Mouse (Mus musculus): ENCODE measurements around the gene Hirip3. TPM values are rescaled to one million over a fixed set of nuclear protein-coding genes. Genes with fewer than 3 reads are reported as not detected.

Hirip3 gene
- 29.1 and 33.5 TPM in 2 replicates for polyA plus RNA-seq (2016; fragmentation: Nextera tagmentation; extraction: Ambion mirVana)

DNA sequence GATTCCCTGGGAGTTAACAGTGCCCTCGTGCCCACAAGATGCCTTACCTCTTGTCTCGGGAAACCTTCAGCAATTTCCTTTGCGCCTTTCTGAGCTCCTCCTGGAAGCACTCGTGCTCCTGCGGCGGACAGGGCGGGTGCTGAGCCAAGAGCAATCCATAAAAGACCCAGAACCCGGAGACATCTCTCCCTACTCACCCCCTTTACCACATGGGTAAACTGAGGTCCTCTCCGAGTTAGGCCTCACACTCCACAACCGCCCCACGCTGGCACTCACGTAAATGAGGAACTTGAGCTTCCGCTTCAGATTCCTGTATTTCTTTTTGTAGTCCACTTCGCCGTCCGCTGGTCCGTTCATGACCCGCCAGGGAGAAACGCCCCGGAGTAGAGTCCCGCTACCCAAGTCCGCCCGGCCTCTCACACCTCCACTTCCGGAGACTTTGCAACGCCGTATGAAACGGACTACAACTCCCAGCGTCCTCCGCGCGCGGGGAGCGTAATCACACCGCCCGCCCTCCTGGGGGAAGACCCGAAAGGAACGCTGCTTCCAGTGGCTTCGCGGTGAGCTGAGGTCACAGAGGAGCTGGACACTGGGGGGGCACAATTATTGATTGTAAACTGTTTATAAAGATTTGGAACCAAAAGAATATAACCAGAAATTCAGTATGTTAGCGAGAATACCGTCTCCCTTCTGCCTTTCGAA lies at the start of gene Hirip3:
Hirip3 (plus strand) TSS at position 544 of the 702 bp plus-strand sequence.
- Histone ChIP-seq H3K9me3 (no peaks in the 10 kb centered on the region), H3K36me3 (peaks cover 62% of the 10 kb centered on the region), H3K9ac (peak within 1 kb of the TSS; percentile 54), H3K4me3 (peak within 1 kb of the TSS; percentile 62), H3K4me1 (peaks cover 27% of the 10 kb centered on the region), H3K27me3 (replicated peaks) (no peaks in the 10 kb centered on the region), H3K27ac (peak within 1 kb of the TSS; percentile 13; the same call in 1 of the 2 replicates), H3K4me2 (replicated peaks) (peak within 1 kb of the TSS; percentile 79)
- WGBS: 3% methylated on average over 42 of the region's 42 CpGs
- ATAC-seq (ENCODE audit: low FRiP score, low read depth): peak; percentile 92

DNA sequence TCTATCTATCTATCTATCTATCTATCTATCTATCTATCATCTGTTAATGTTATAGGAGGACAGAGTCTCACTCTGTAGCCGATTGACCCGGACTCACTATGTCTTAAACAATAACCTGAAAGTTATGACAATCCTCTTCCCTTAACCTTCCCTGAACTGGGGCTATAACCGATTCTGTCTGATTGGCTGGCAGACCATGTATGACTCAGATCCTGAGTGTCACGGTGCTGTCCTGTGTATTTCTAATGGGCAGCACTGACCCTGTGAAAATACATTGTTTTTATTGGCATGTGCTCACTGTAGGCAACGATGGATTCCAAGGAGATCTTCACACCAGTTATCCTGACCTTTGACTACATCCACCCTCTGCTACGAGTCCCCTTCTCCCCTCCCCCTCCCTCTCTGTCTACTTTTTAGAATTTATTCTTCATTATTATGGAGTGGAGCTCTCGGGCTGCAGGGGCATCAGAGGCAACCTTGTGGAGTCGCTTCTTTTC lies 46.0 kb upstream of the Hirip3 start:
- no peak for ATAC-seq (ENCODE audit: low FRiP score, low read depth)
- Histone ChIP-seq H3K4me3 (no peak overlapping the region), H3K27me3 (replicated peaks) (no peaks in the 10 kb centered on the region), H3K4me2 (replicated peaks) (no peak overlapping the region), H3K36me3 (no peaks in the 10 kb centered on the region), H3K27ac (no peak overlapping the region), H3K9me3 (no peaks in the 10 kb centered on the region), H3K4me1 (no peaks in the 10 kb centered on the region), H3K9ac (no peak overlapping the region)
- 54% methylated on average over 8 of the region's 8 CpGs for WGBS

- Histone ChIP-seq H3K4me2 (replicated peaks) (no peak overlapping the region), H3K27me3 (replicated peaks) (no peaks in the 10 kb centered on the region), H3K9me3 (no peaks in the 10 kb centered on the region), H3K9ac (no peak overlapping the region), H3K36me3 (no peaks in the 10 kb centered on the region), H3K27ac (no peak overlapping the region), H3K4me1 (no peaks in the 10 kb centered on the region), H3K4me3 (no peak overlapping the region)
- WGBS: 91% methylated on average over 8 of the region's 8 CpGs
- ATAC-seq (ENCODE audit: low FRiP score, low read depth): no peak
These were observed 45.3 kb upstream of the Hirip3 start for GRCm38 (mm10) chr7:126816494-126816893.

GRCm38 (mm10) chr7:126817595-126817994 lies 44.2 kb upstream of the Hirip3 start:
- no peak for ATAC-seq (ENCODE audit: low FRiP score, low read depth)
- no peak overlapping the region for H3K4me2 ChIP-seq (replicated peaks)
- peaks cover 4% of the 10 kb centered on the region; the same call in 1 of the 2 replicates for H3K27me3 ChIP-seq (replicated peaks)
- H3K4me1 ChIP-seq: peaks cover 7% of the 10 kb centered on the region; the same call in 1 of the 2 replicates
- no peaks in the 10 kb centered on the region for H3K9me3 ChIP-seq
- no peaks in the 10 kb centered on the region for H3K36me3 ChIP-seq
- H3K9ac ChIP-seq: no peak overlapping the region
- 89% methylated on average over 7 of the region's 7 CpGs for WGBS
- H3K4me3 ChIP-seq: no peak overlapping the region
- H3K27ac ChIP-seq: no peak overlapping the region

GRCm38 (mm10) chr7:126818818-126819217 lies 43.0 kb upstream of the Hirip3 start:
- H3K36me3 ChIP-seq: no peaks in the 10 kb centered on the region
- H3K27me3 ChIP-seq (replicated peaks): peaks cover 4% of the 10 kb centered on the region; the same call in 1 of the 2 replicates
- H3K9ac ChIP-seq: no peak overlapping the region
- no peak for ATAC-seq (ENCODE audit: low FRiP score, low read depth)
- WGBS: 47% methylated on average over 1 of the region's 1 CpGs
- H3K9me3 ChIP-seq: no peaks in the 10 kb centered on the region
- no peak overlapping the region for H3K4me2 ChIP-seq (replicated peaks)
- H3K27ac ChIP-seq: no peak overlapping the region
- H3K4me1 ChIP-seq: peaks cover 14% of the 10 kb centered on the region; the same call in 1 of the 2 replicates
- no peak overlapping the region for H3K4me3 ChIP-seq

DNA sequence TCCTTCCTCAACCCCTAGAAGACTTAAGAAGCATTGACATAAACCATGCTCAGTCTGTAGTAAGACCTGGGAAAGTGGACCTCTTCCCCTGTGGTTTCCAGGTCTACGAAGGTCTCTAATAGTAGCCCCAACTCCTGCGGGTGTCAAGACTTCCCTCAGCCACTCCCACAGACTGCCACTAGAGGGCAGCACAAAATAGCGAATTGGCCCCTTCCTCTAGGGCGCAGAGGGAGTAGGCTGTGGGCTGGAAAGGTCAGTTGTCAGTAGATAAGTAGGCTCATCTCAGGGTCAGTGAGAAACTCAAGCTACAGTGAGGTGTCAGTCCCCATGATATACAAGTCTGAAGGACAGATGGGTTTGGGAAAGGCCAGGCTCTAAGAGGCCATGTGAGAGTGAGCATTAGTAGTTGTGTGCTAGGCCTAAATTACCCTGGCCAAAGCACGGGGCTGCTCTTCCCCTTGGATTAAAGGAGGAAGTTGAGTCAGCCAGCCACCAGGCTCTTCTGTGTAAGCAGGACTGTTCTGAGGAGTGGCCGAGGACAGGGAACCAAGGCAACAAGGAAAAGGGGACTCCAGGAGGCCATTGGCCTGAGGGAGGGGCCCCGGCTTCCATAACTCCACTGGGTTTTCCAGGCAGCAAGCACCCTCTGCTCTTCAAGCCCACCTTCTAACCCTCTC lies 39.8 kb upstream of the Hirip3 start:
- Histone ChIP-seq H3K27ac (0 out of 2 replicates have a peak overlapping the region, but pooled peaks have one; percentile 37), H3K27me3 (replicated peaks) (peaks cover 9% of the 10 kb centered on the region; the same call in 1 of the 2 replicates), H3K4me1 (peaks cover 35% of the 10 kb centered on the region), H3K4me2 (replicated peaks) (peak overlapping the region; percentile 73), H3K9ac (peak overlapping the region; percentile 82; the same call in 1 of the 2 replicates), H3K36me3 (no peaks in the 10 kb centered on the region), H3K9me3 (no peaks in the 10 kb centered on the region), H3K4me3 (0 out of 2 replicates have a peak overlapping the region, but pooled peaks have one; percentile 59)
- WGBS: 24% methylated on average over 7 of the region's 7 CpGs
- peak; percentile 14; the same call in 1 of the 2 replicates for ATAC-seq (ENCODE audit: low FRiP score, low read depth)

- no peaks in the 10 kb centered on the region for H3K36me3 ChIP-seq
- peak overlapping the region; percentile 59 for H3K4me3 ChIP-seq
- 13% methylated on average over 9 of the region's 9 CpGs for WGBS
- no peaks in the 10 kb centered on the region for H3K9me3 ChIP-seq
- peaks cover 36% of the 10 kb centered on the region for H3K4me1 ChIP-seq
- ATAC-seq (ENCODE audit: low FRiP score, low read depth): peak; percentile 27; the same call in 1 of the 2 replicates
- peak overlapping the region; percentile 37; the same call in 1 of the 2 replicates for H3K27ac ChIP-seq
- peak overlapping the region; percentile 82 for H3K9ac ChIP-seq
- H3K4me2 ChIP-seq (replicated peaks): peak overlapping the region; percentile 73
- peaks cover 9% of the 10 kb centered on the region; the same call in 1 of the 2 replicates for H3K27me3 ChIP-seq (replicated peaks)
These were observed 39.0 kb upstream of the Hirip3 start for GRCm38 (mm10) chr7:126822741-126823140.

DNA sequence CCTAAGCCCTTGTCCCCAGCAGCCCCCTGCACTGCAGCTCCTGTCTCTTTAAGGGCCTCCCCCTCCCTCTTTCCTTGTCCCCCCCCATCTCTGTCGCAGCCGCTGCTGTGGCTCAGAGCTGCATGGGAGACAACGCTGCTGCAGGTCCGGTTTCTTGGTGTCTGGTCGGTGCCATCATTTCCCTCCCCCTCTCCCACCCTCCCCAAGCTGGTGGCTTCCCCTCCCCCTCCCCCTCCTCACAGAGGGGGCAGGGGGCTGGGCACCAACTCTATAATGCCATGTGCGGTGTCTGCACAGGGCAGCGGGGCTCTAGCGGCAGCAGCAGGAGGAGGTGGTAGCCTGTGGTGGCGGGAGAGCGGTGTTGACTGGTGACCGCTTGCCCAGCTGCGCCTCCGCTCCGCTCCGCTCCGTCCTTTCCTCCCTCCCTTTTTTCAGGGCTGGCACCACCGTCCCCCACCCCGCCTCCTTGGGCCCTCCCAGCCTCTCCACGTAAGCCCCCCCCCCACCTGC lies 38.5 kb upstream of the Hirip3 start:
- WGBS: under 1% methylated on average over 17 of the region's 19 CpGs
- Histone ChIP-seq H3K4me2 (replicated peaks) (peak overlapping the region; percentile 73), H3K27ac (peak overlapping the region; percentile 67; the same call in 1 of the 2 replicates), H3K4me1 (peaks cover 36% of the 10 kb centered on the region), H3K9ac (peak overlapping the region; percentile 82), H3K4me3 (peak overlapping the region; percentile 59), H3K9me3 (no peaks in the 10 kb centered on the region), H3K36me3 (no peaks in the 10 kb centered on the region), H3K27me3 (replicated peaks) (peaks cover 9% of the 10 kb centered on the region; the same call in 1 of the 2 replicates)
- ATAC-seq (ENCODE audit: low FRiP score, low read depth): peak; percentile 67

DNA sequence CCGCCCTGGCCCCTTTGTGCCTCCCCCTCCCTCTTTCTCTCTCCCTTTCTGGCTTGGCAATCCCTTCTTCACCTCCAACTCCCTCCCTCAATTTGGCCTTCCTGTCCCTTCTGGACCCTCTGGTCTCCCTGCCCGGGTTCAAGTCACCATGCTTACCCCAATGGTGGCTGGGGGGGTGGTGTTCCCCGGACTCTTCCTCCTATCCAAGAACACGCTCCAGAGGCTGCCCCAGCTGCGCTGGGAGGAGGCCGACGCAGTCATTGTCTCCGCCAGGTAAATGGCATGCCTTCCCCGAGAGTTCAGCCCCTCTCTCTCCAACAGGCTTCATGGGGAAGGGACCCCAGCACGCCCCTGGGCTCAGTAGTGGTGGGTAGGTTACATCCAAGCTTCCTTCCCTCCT lies 37.8 kb upstream of the Hirip3 start:
- 13% methylated on average over 10 of the region's 10 CpGs for WGBS
- H3K4me1 ChIP-seq: peaks cover 36% of the 10 kb centered on the region
- H3K9ac ChIP-seq: peak overlapping the region; percentile 82
- peak overlapping the region; percentile 21; the same call in 1 of the 2 replicates for H3K27ac ChIP-seq
- peak overlapping the region; percentile 59 for H3K4me3 ChIP-seq
- H3K4me2 ChIP-seq (replicated peaks): peak overlapping the region; percentile 73
- no peak for ATAC-seq (ENCODE audit: low FRiP score, low read depth)
- no peaks in the 10 kb centered on the region for H3K9me3 ChIP-seq
- H3K27me3 ChIP-seq (replicated peaks): peaks cover 13% of the 10 kb centered on the region; the same call in 1 of the 2 replicates
- H3K36me3 ChIP-seq: peaks cover 5% of the 10 kb centered on the region; the same call in 1 of the 2 replicates

DNA sequence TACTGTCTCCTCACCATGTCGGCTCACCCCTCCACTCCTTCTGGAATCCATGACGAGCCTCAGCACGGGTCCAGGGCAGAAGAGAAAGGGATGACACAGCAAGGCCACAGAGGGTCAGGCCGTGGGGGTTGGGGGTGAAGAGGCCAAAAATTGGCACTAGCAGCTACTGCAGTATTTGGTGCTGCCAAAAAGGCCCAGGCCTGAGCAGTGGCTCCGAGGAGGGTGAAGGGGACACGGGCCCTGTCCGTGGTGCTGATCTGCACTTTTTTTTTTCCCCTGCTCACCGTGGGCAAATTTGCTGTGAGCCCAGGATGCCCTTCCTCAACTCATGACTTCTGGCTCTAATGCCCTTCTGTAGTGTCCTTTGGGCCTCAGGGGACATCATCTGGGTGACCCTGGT lies 36.4 kb upstream of the Hirip3 start:
- peaks cover 44% of the 10 kb centered on the region for H3K4me1 ChIP-seq
- H3K4me2 ChIP-seq (replicated peaks): peak overlapping the region; percentile 73
- peaks cover 17% of the 10 kb centered on the region; the same call in 1 of the 2 replicates for H3K27me3 ChIP-seq (replicated peaks)
- WGBS: 26% methylated on average over 8 of the region's 8 CpGs
- no peak for ATAC-seq (ENCODE audit: low FRiP score, low read depth)
- peaks cover 7% of the 10 kb centered on the region; the same call in 1 of the 2 replicates for H3K36me3 ChIP-seq
- H3K4me3 ChIP-seq: no peak overlapping the region; the same call in 1 of the 2 replicates
- H3K9ac ChIP-seq: 0 out of 2 replicates have a peak overlapping the region, but pooled peaks have one; percentile 33
- H3K9me3 ChIP-seq: no peaks in the 10 kb centered on the region
- no peak overlapping the region for H3K27ac ChIP-seq

GRCm38 (mm10) chr7:126825952-126826351 lies 35.8 kb upstream of the Hirip3 start:
- no peak overlapping the region for H3K27ac ChIP-seq
- H3K9ac ChIP-seq: no peak overlapping the region
- H3K27me3 ChIP-seq (replicated peaks): peaks cover 17% of the 10 kb centered on the region; the same call in 1 of the 2 replicates
- no peak for ATAC-seq (ENCODE audit: low FRiP score, low read depth)
- no peak overlapping the region for H3K4me3 ChIP-seq
- WGBS: 80% methylated on average over 5 of the region's 5 CpGs
- H3K9me3 ChIP-seq: no peaks in the 10 kb centered on the region
- H3K36me3 ChIP-seq: peaks cover 7% of the 10 kb centered on the region; the same call in 1 of the 2 replicates
- H3K4me2 ChIP-seq (replicated peaks): peak overlapping the region; percentile 73
- peaks cover 44% of the 10 kb centered on the region for H3K4me1 ChIP-seq

All from neural tube, embryonic 12.5 days (tissue).